Mouse (Mus musculus) erythroblast, embryonic 14.5 days (primary cell): ENCODE data around the gene Gm28035.

Experiments used
- GATA1 ChIP-seq: IDR thresholded peaks from 2 replicates; pipeline ENCODE4 v1.6.1; 2012; ENCODE audit warnings: low read length, inconsistent platforms, mixed read lengths
- TAL1 ChIP-seq: IDR thresholded peaks from 3 replicates; pipeline ENCODE4 v1.6.1; 2012; ENCODE audit warnings: low read length, inconsistent platforms, mixed read lengths

DNA sequence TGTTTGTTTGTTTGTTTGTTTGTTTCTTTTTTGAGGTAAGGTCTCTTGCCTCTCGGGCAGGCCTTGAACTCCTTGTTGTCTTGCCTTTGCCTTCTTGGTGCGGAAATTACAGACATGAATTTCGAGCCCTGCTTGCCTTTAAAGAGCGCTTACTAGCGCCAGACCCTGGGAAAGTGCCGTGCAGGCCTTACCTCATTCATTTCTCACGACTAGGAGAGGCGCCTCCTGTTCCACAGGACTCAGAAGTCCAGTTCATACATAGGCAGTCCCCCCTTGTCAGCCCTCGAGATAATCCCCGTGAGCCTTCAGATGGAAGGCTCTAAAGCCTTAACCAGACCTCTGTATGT, 46.6 kb downstream of the Gm28035 start:
- TF ChIP-seq GATA1 (no peak), TAL1 (no peak)
